Mouse (Mus musculus) hindbrain, embryonic 10.5 days (tissue): Measurements from ENCODE around the gene Specc1. TPM values are rescaled to one million over a fixed set of nuclear protein-coding genes. Genes with fewer than 3 reads are reported as not detected.

Source experiments
- DNase-seq: peaks from one replicate; pipeline ENCODE4 v3.0.0-alpha.2; 2017; ENCODE audit warnings: low spot score
- H3K27ac ChIP-seq: fragments of 300-500 bp; sonication (generic); 2 replicates; pipeline ENCODE4 v1.5.1; 2016; ENCODE audit warnings: mild to moderate bottlenecking, moderate library complexity
- H3K27me3 ChIP-seq: fragments of 300-500 bp; sonication (generic); 2 replicates; pipeline ENCODE4 v1.6.1; 2016; ENCODE audit warnings: mild to moderate bottlenecking; ENCODE audit not compliant: poor library complexity, insufficient read depth, severe bottlenecking
- H3K36me3 ChIP-seq: fragments of 300-500 bp; sonication (generic); 2 replicates; pipeline ENCODE4 v1.6.1; 2016; ENCODE audit warnings: mild to moderate bottlenecking, moderate library complexity
- H3K4me1 ChIP-seq: fragments of 300-500 bp; sonication (generic); replicated peaks from 2 replicates; pipeline ENCODE4 v1.6.1; 2016; ENCODE audit warnings: mild to moderate bottlenecking
- H3K4me3 ChIP-seq: fragments of 300-500 bp; sonication (generic); 2 replicates; pipeline ENCODE4 v1.5.1; 2016; ENCODE audit warnings: mild to moderate bottlenecking, moderate library complexity
- H3K9me3 ChIP-seq: fragments of 300-500 bp; sonication (generic); 2 replicates; pipeline ENCODE4 v1.6.1; 2016; ENCODE audit warnings: mild to moderate bottlenecking, moderate library complexity
- WGBS: fragments of 180-500 bp; shearing (Covaris S2); methylation state at CpG from one replicate; pipeline ENCODE4 v1.1.7; 2016; 5-methylcytosine and 5-hydroxymethylcytosine counted together
- polyA plus RNA-seq: library from polyadenylated mRNA; unstranded; fragments of >200 nt; fragmentation: Nextera tagmentation; extraction: Ambion mirVana; gene quantifications from 2 replicates; pipeline ENCODE4 v1.2.1, GENCODE M21; 2016

The Specc1 gene
- polyA plus RNA-seq, 1 experiment from 2014 or later = 14.5 TPM

- DNase-seq = no peak
- H3K4me1 ChIP-seq = peaks cover 7% of the 10 kb centered on the region; the same call in 1 of the 2 replicates
- no peak overlapping the region for H3K4me3 ChIP-seq
- no peaks in the 10 kb centered on the region for H3K27me3 ChIP-seq
- no peak overlapping the region for H3K27ac ChIP-seq
- no peaks in the 10 kb centered on the region for H3K36me3 ChIP-seq
- WGBS = 77% methylated on average over 13 of the region's 13 CpGs
- H3K9me3 ChIP-seq = no peaks in the 10 kb centered on the region
These were observed 17.6 kb downstream of the Specc1 start for GRCm38 (mm10) chr11:61974106-61974707.

GRCm38 (mm10) chr11:61975783-61976182, 19.2 kb downstream of the Specc1 start:
- 88% methylated on average over 1 of the region's 1 CpGs for whole genome bisulfite sequencing
- peaks cover 7% of the 10 kb centered on the region; the same call in 1 of the 2 replicates for H3K4me1 ChIP-seq
- H3K36me3 ChIP-seq = no peaks in the 10 kb centered on the region
- no peak overlapping the region for H3K27ac ChIP-seq
- no peak overlapping the region for H3K4me3 ChIP-seq
- no peaks in the 10 kb centered on the region for H3K9me3 ChIP-seq
- H3K27me3 ChIP-seq = no peaks in the 10 kb centered on the region
- no peak for DNase-seq

GRCm38 (mm10) chr11:61981285-61981684, 24.7 kb downstream of the Specc1 start:
- Histone ChIP-seq H3K27ac (no peak overlapping the region), H3K4me1 (no peaks in the 10 kb centered on the region; the same call in 1 of the 2 replicates), H3K27me3 (no peaks in the 10 kb centered on the region), H3K9me3 (no peaks in the 10 kb centered on the region), H3K36me3 (no peaks in the 10 kb centered on the region), H3K4me3 (no peak overlapping the region)
- WGBS = 75% methylated on average over 2 of the region's 2 CpGs
- DNase-seq = no peak

DNA sequence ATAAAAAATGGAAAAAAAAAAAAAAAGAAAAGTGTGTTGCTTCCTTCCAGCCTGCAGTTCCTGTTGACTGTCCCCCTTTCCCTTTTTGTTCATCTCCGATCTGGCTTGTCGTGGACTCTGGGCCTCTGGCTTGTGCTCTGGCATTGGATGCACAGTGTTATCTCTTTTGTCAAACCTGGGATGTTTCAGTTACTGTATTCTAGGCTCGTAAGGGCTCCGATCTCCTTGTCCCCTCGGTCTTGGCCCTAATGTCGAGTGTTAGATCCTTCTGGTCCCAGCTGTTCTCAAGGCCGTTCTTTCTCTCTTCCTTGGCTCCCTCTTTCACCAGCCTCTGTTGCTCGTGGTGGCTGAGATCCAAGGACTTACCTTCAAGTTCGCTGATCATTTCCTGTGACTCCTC, 26.3 kb downstream of the Specc1 start:
- no peak overlapping the region for H3K27ac ChIP-seq
- no peak for DNase-seq
- H3K4me3 ChIP-seq = no peak overlapping the region
- no peaks in the 10 kb centered on the region for H3K27me3 ChIP-seq
- no peaks in the 10 kb centered on the region for H3K9me3 ChIP-seq
- WGBS = 87% methylated on average over 9 of the region's 9 CpGs
- no peaks in the 10 kb centered on the region; the same call in 1 of the 2 replicates for H3K4me1 ChIP-seq
- H3K36me3 ChIP-seq = no peaks in the 10 kb centered on the region

DNA sequence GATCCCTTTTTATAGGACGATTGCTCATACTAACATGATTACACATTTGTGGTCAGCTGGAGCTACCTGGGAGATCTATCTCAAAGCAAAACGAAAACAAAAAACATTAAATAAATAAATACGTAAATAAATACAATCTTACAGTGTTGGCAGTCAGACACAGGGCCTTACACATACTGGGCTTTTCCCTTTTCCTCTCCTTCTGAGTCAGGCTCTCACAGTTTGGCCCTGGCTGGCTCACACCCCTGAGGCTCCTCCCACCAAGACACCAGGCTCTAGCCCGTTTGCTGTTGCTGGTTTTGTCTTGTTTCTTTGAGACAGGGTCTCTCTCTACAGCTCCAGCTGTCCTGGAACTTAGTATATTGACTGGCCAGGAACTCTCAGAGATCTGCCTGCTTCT, 30.4 kb downstream of the Specc1 start:
- Histone ChIP-seq H3K36me3 (no peaks in the 10 kb centered on the region), H3K27ac (no peak overlapping the region), H3K9me3 (no peaks in the 10 kb centered on the region), H3K27me3 (no peaks in the 10 kb centered on the region), H3K4me3 (no peak overlapping the region), H3K4me1 (no peaks in the 10 kb centered on the region; the same call in 1 of the 2 replicates)
- 80% methylated on average over 4 of the region's 4 CpGs for WGBS
- DNase-seq = no peak

- no peak overlapping the region for H3K27ac ChIP-seq
- 85% methylated on average over 9 of the region's 9 CpGs for WGBS
- no peaks in the 10 kb centered on the region for H3K27me3 ChIP-seq
- DNase-seq = no peak
- H3K4me1 ChIP-seq = no peaks in the 10 kb centered on the region; the same call in 1 of the 2 replicates
- H3K4me3 ChIP-seq = no peak overlapping the region
- H3K9me3 ChIP-seq = no peaks in the 10 kb centered on the region
- no peaks in the 10 kb centered on the region for H3K36me3 ChIP-seq
These were observed 33.1 kb downstream of the Specc1 start for GRCm38 (mm10) chr11:61989647-61990046.

- no peak overlapping the region for H3K27ac ChIP-seq
- H3K27me3 ChIP-seq = no peaks in the 10 kb centered on the region
- no peaks in the 10 kb centered on the region for H3K4me1 ChIP-seq
- no peak overlapping the region for H3K4me3 ChIP-seq
- 80% methylated on average over 2 of the region's 2 CpGs for WGBS
- no peak for DNase-seq
- H3K36me3 ChIP-seq = no peaks in the 10 kb centered on the region
- no peaks in the 10 kb centered on the region for H3K9me3 ChIP-seq
These were observed 35.0 kb downstream of the Specc1 start for GRCm38 (mm10) chr11:61991576-61991975.

DNA sequence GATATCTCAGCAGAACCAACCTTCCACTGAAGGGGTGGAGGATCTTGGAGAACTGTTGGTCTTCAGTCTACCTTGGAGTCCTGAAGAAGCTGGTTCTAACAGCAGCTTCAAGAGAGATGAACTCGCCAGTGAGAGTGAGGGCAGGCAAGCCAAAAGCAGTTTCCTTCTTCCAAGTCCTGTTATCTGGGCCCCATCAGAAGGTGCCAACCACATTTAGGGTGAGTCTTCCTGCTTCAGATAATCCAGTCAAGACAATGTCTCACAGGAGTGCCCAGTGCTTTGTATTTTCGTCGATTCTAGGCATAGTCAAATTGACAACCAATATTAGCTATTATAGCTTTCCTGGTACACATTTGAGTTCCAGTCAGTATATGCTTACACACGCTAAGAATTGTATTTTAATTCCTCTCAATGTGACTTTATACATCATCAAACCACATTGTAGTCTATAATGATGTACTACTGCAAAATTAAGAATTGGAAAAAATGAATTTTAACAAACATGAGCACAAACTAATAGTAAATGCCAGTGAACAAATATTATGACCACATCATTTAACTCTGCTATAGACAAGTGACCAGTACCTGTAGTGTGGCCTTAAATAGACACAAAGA, 36.2 kb downstream of the Specc1 start:
- Histone ChIP-seq H3K27me3 (no peaks in the 10 kb centered on the region), H3K4me3 (no peak overlapping the region), H3K4me1 (no peaks in the 10 kb centered on the region), H3K36me3 (no peaks in the 10 kb centered on the region), H3K27ac (no peak overlapping the region), H3K9me3 (no peaks in the 10 kb centered on the region)
- no peak for DNase-seq
- 91% methylated on average over 4 of the region's 4 CpGs for WGBS

DNA sequence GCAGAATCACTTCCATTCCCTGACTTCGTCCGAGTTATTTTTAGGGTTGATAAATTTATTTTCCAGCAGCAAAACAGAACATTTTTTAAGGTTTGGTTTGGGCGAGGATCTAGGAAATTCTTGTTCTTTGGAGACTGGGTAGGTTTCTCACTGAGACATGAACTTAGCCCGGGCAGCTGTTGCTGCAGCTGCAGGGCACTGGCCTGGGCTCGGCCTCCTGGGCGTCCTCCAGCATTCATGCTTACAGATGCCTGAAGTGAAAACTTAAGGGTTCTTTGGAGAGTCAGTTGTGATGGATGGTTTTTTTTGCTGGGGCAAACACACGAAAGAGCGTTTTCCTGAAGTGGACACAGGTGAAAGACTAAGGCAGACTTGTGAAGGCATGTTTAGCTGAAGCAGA, 42.9 kb downstream of the Specc1 start:
- H3K27me3 ChIP-seq = no peaks in the 10 kb centered on the region
- no peaks in the 10 kb centered on the region for H3K4me1 ChIP-seq
- no peaks in the 10 kb centered on the region for H3K9me3 ChIP-seq
- H3K4me3 ChIP-seq = no peak overlapping the region
- WGBS = 94% methylated on average over 8 of the region's 8 CpGs
- H3K36me3 ChIP-seq = no peaks in the 10 kb centered on the region
- no peak for DNase-seq
- H3K27ac ChIP-seq = no peak overlapping the region

DNA sequence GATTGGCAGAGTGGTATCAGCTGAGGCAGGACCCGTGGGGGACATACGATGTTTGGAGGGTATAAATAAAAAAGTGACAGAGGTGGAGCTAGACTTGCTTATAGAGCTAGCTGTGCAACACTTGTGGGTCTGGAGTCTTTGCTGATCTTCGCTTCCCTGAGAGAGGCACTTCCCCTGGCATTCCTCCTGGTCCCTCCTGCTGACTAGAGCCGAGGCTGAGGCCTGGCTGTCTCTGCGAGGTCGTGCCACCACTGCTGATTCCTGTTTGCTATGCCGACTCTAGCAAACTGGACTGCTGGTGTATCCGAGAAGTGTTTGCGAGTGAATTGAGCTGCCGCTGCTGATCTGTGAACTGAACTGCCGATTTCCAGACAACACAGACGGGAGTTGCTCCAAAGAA, 43.5 kb downstream of the Specc1 start:
- no peaks in the 10 kb centered on the region for H3K27me3 ChIP-seq
- no peak overlapping the region for H3K27ac ChIP-seq
- H3K9me3 ChIP-seq = no peaks in the 10 kb centered on the region
- 84% methylated on average over 12 of the region's 12 CpGs for WGBS
- H3K4me3 ChIP-seq = no peak overlapping the region
- H3K4me1 ChIP-seq = 0 out of 2 replicates have a peak, but pooled peaks cover under 1% of the 10 kb centered on the region
- no peak for DNase-seq
- H3K36me3 ChIP-seq = no peaks in the 10 kb centered on the region

DNA sequence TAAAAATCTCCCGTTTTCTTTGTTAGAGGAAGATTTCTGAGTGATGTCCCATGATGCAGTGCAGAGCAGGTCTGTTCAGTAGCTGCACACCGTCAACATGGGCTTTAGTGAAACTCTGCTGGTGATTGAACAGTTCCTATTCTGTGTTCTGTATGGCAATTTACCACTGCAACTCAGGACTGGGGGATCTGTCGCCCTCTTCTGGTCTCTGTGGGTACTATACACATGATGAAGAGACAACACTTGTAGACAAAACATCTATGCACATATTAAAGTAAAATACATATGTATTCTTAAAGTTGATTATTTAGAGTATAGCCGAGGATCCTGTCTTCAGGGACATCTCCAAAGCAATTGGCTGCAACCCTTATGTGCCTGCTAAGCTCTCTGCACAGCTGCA, 45.4 kb downstream of the Specc1 start:
- 73% methylated on average over 4 of the region's 4 CpGs for WGBS

GRCm38 (mm10) chr11:62004881-62005240, 48.3 kb downstream of the Specc1 start:
- Histone ChIP-seq H3K4me3 (no peak overlapping the region), H3K4me1 (0 out of 2 replicates have a peak, but pooled peaks cover 7% of the 10 kb centered on the region), H3K27me3 (no peaks in the 10 kb centered on the region; the same call in 1 of the 2 replicates), H3K27ac (no peak overlapping the region), H3K36me3 (no peaks in the 10 kb centered on the region), H3K9me3 (no peaks in the 10 kb centered on the region)
- no peak for DNase-seq
- WGBS = 66% methylated on average over 6 of the region's 6 CpGs

More for the DNA sequence above, 45.4 kb downstream of the Specc1 start:
- H3K4me3 ChIP-seq = no peak overlapping the region
- no peaks in the 10 kb centered on the region for H3K9me3 ChIP-seq
- H3K4me1 ChIP-seq = 0 out of 2 replicates have a peak, but pooled peaks cover 7% of the 10 kb centered on the region
- DNase-seq = no peak
- H3K36me3 ChIP-seq = no peaks in the 10 kb centered on the region
- no peaks in the 10 kb centered on the region; the same call in 1 of the 2 replicates for H3K27me3 ChIP-seq
- no peak overlapping the region for H3K27ac ChIP-seq

DNA sequence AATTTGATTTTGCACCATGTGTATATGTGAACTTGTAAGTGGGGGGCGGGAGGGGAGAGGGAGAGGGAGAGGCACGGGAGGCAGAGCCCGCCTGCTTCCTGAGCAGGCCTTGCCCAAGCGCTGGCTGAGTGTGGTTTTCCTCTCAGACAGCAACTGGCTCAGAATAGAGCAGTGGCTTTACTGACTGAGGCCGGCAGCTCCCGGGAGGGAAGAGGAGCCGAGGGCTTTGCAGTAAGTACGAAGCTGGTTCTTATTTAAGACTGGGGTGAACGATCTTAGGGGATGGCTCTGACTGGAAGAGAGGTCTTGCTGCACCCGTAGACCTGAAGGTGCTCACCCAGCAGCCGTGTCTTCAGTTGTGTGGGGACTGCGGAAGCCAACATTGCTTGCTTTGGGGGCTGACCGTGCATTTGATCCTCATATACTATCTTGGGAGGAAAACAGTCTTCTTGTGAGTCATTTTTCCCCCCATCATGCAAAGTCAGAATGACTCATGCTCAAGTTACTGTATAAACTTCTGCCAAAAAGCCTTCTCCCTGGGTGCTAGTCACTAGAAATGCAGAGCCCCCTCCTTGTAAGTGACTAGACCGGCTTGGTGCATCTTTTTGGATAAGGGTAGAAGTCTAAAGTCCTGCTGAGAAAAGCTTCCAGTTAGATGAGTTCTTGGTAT, 48.8 kb downstream of the Specc1 start:
- H3K9me3 ChIP-seq = no peaks in the 10 kb centered on the region
- H3K27ac ChIP-seq = no peak overlapping the region
- no peaks in the 10 kb centered on the region; the same call in 1 of the 2 replicates for H3K27me3 ChIP-seq
- no peak overlapping the region for H3K4me3 ChIP-seq
- H3K36me3 ChIP-seq = no peaks in the 10 kb centered on the region
- 0 out of 2 replicates have a peak, but pooled peaks cover 7% of the 10 kb centered on the region for H3K4me1 ChIP-seq
- no peak for DNase-seq
- WGBS = 60% methylated on average over 14 of the region's 14 CpGs
